Mouse (Mus musculus): ENCODE measurements around the gene Pom121. TPM values are rescaled to one million over a fixed set of nuclear protein-coding genes. Genes with fewer than 3 reads are reported as not detected.

The Pom121 gene
- polyA plus RNA-seq, 1 experiment from 2014 or later, result 23.4 TPM

- Histone ChIP-seq H3K9me3 (replicated peaks) (peaks cover under 1% of the 10 kb centered on the region), H3K27ac (no peak overlapping the region), H3K36me3 (no peaks in the 10 kb centered on the region), H3K4me3 (no peak overlapping the region), H3K27me3 (ENCODE audit: low read depth, poor library complexity, severe bottlenecking) (0 out of 2 replicates have a peak, but pooled peaks cover 2% of the 10 kb centered on the region), H3K4me1 (no peaks in the 10 kb centered on the region)
- 95% methylated on average over 3 of the region's 3 CpGs for WGBS
- no peak for DNase-seq (ENCODE audit: low spot score)
Measured at GRCm38 (mm10) chr5:135362572-135362971, 31.8 kb downstream of the Pom121 start.

- no peaks in the 10 kb centered on the region for H3K4me1 ChIP-seq
- 94% methylated on average over 2 of the region's 2 CpGs for WGBS
- 0 out of 2 replicates have a peak, but pooled peaks cover 2% of the 10 kb centered on the region for H3K27me3 ChIP-seq (ENCODE audit: low read depth, poor library complexity, severe bottlenecking)
- no peak overlapping the region for H3K4me3 ChIP-seq
- no peak for DNase-seq (ENCODE audit: low spot score)
- H3K27ac ChIP-seq, result no peak overlapping the region
- no peaks in the 10 kb centered on the region for H3K36me3 ChIP-seq
- H3K9me3 ChIP-seq (replicated peaks), result peaks cover 2% of the 10 kb centered on the region
Measured at GRCm38 (mm10) chr5:135359772-135360171, 34.6 kb downstream of the Pom121 start.

GRCm38 (mm10) chr5:135357556-135357955 lies 36.8 kb downstream of the Pom121 start:
- peaks cover 2% of the 10 kb centered on the region for H3K9me3 ChIP-seq (replicated peaks)
- WGBS, result 89% methylated on average over 2 of the region's 2 CpGs
- H3K27ac ChIP-seq, result no peak overlapping the region
- peaks cover 6% of the 10 kb centered on the region for H3K4me1 ChIP-seq
- DNase-seq (ENCODE audit: low spot score), result no peak
- no peak overlapping the region for H3K4me3 ChIP-seq
- H3K27me3 ChIP-seq (ENCODE audit: low read depth, poor library complexity, severe bottlenecking), result peaks cover 20% of the 10 kb centered on the region
- H3K36me3 ChIP-seq, result no peaks in the 10 kb centered on the region

GRCm38 (mm10) chr5:135356090-135356489 lies 38.3 kb downstream of the Pom121 start:
- Histone ChIP-seq H3K27ac (no peak overlapping the region), H3K36me3 (no peaks in the 10 kb centered on the region), H3K9me3 (replicated peaks) (peaks cover 2% of the 10 kb centered on the region), H3K4me3 (no peak overlapping the region), H3K4me1 (peaks cover 6% of the 10 kb centered on the region), H3K27me3 (ENCODE audit: low read depth, poor library complexity, severe bottlenecking) (peaks cover 30% of the 10 kb centered on the region)
- WGBS, result 69% methylated on average over 1 of the region's 1 CpGs
- no peak for DNase-seq (ENCODE audit: low spot score)

- 20% methylated on average over 20 of the region's 20 CpGs for WGBS
- H3K4me1 ChIP-seq, result peaks cover 6% of the 10 kb centered on the region
- peaks cover 30% of the 10 kb centered on the region for H3K27me3 ChIP-seq (ENCODE audit: low read depth, poor library complexity, severe bottlenecking)
- peak overlapping the region; percentile 29 for H3K4me3 ChIP-seq
- H3K9me3 ChIP-seq (replicated peaks), result peaks cover 2% of the 10 kb centered on the region
- no peaks in the 10 kb centered on the region for H3K36me3 ChIP-seq
- no peak overlapping the region for H3K27ac ChIP-seq
- peak; percentile 61 for DNase-seq (ENCODE audit: low spot score)
Measured at GRCm38 (mm10) chr5:135353564-135353963, 40.8 kb downstream of the Pom121 start.

GRCm38 (mm10) chr5:135352995-135353394 lies 41.4 kb downstream of the Pom121 start, which contains the start of gene Trim50:
Trim50 (plus strand) TSS chr5:135353295.
- H3K36me3 ChIP-seq, result no peaks in the 10 kb centered on the region
- H3K4me3 ChIP-seq, result peak within 1 kb of the TSS; percentile 29
- H3K9me3 ChIP-seq (replicated peaks), result peaks cover 2% of the 10 kb centered on the region
- WGBS, result 58% methylated on average over 9 of the region's 9 CpGs
- no peak within 1 kb of the TSS for H3K27ac ChIP-seq
- H3K27me3 ChIP-seq (ENCODE audit: low read depth, poor library complexity, severe bottlenecking), result peaks cover 30% of the 10 kb centered on the region
- DNase-seq (ENCODE audit: low spot score), result no peak
- peaks cover 6% of the 10 kb centered on the region for H3K4me1 ChIP-seq

- DNase-seq (ENCODE audit: low spot score), result no peak
- Histone ChIP-seq H3K9me3 (replicated peaks) (no peaks in the 10 kb centered on the region), H3K36me3 (no peaks in the 10 kb centered on the region), H3K4me1 (peaks cover 6% of the 10 kb centered on the region), H3K27ac (no peak overlapping the region), H3K27me3 (ENCODE audit: low read depth, poor library complexity, severe bottlenecking) (peaks cover 30% of the 10 kb centered on the region), H3K4me3 (no peak overlapping the region)
- WGBS, result 87% methylated on average over 13 of the region's 13 CpGs
Measured at GRCm38 (mm10) chr5:135351606-135352005, 42.7 kb downstream of the Pom121 start.

- Histone ChIP-seq H3K9me3 (replicated peaks) (no peaks in the 10 kb centered on the region), H3K4me1 (peaks cover 6% of the 10 kb centered on the region), H3K27me3 (ENCODE audit: low read depth, poor library complexity, severe bottlenecking) (peaks cover 30% of the 10 kb centered on the region), H3K4me3 (no peak within 1 kb of the TSS), H3K27ac (no peak within 1 kb of the TSS), H3K36me3 (no peaks in the 10 kb centered on the region)
- WGBS, result 85% methylated on average over 35 of the region's 35 CpGs
- no peak for DNase-seq (ENCODE audit: low spot score)
Measured at GRCm38 (mm10) chr5:135349862-135350261, 44.5 kb downstream of the Pom121 start, which contains the start of gene Fkbp6. Fkbp6 (minus strand) TSS chr5:135350044.

- Histone ChIP-seq H3K27ac (no peak overlapping the region), H3K4me1 (no peaks in the 10 kb centered on the region), H3K36me3 (no peaks in the 10 kb centered on the region), H3K9me3 (replicated peaks) (no peaks in the 10 kb centered on the region), H3K27me3 (ENCODE audit: low read depth, poor library complexity, severe bottlenecking) (peaks cover 10% of the 10 kb centered on the region; the same call in 1 of the 2 replicates), H3K4me3 (no peak overlapping the region)
- WGBS, result 67% methylated on average over 4 of the region's 4 CpGs
- DNase-seq (ENCODE audit: low spot score), result no peak
Measured at GRCm38 (mm10) chr5:135347511-135348011, 46.8 kb downstream of the Pom121 start.

- Histone ChIP-seq H3K9me3 (replicated peaks) (no peaks in the 10 kb centered on the region), H3K36me3 (no peaks in the 10 kb centered on the region), H3K27me3 (ENCODE audit: low read depth, poor library complexity, severe bottlenecking) (no peaks in the 10 kb centered on the region), H3K4me3 (no peak overlapping the region), H3K27ac (no peak overlapping the region), H3K4me1 (no peaks in the 10 kb centered on the region)
- DNase-seq (ENCODE audit: low spot score), result no peak
- 30% methylated on average over 1 of the region's 1 CpGs for WGBS
Measured at GRCm38 (mm10) chr5:135346430-135346829, 47.9 kb downstream of the Pom121 start.

- no peak overlapping the region for H3K27ac ChIP-seq
- no peaks in the 10 kb centered on the region for H3K27me3 ChIP-seq (ENCODE audit: low read depth, poor library complexity, severe bottlenecking)
- H3K36me3 ChIP-seq, result no peaks in the 10 kb centered on the region
- no peaks in the 10 kb centered on the region for H3K9me3 ChIP-seq (replicated peaks)
- 79% methylated on average over 7 of the region's 7 CpGs for WGBS
- no peak overlapping the region for H3K4me3 ChIP-seq
- DNase-seq (ENCODE audit: low spot score), result no peak
- H3K4me1 ChIP-seq, result no peaks in the 10 kb centered on the region
Measured at GRCm38 (mm10) chr5:135345989-135346388, 48.4 kb downstream of the Pom121 start.

- no peaks in the 10 kb centered on the region for H3K36me3 ChIP-seq
- H3K27me3 ChIP-seq (ENCODE audit: low read depth, poor library complexity, severe bottlenecking), result no peaks in the 10 kb centered on the region
- H3K27ac ChIP-seq, result no peak overlapping the region
- H3K4me3 ChIP-seq, result no peak overlapping the region
- 65% methylated on average over 3 of the region's 3 CpGs for WGBS
- no peaks in the 10 kb centered on the region for H3K9me3 ChIP-seq (replicated peaks)
- no peak for DNase-seq (ENCODE audit: low spot score)
- H3K4me1 ChIP-seq, result no peaks in the 10 kb centered on the region
Measured at GRCm38 (mm10) chr5:135337575-135337974, 56.8 kb downstream of the Pom121 start.

GRCm38 (mm10) chr5:135331161-135331560 lies 63.2 kb downstream of the Pom121 start:
- Histone ChIP-seq H3K27ac (no peak overlapping the region), H3K4me1 (peaks cover 6% of the 10 kb centered on the region; the same call in 1 of the 2 replicates), H3K9me3 (replicated peaks) (no peaks in the 10 kb centered on the region), H3K27me3 (ENCODE audit: low read depth, poor library complexity, severe bottlenecking) (no peaks in the 10 kb centered on the region), H3K36me3 (no peaks in the 10 kb centered on the region), H3K4me3 (no peak overlapping the region)
- 88% methylated on average over 6 of the region's 6 CpGs for WGBS
- peak; percentile 15 for DNase-seq (ENCODE audit: low spot score)

- Histone ChIP-seq H3K36me3 (no peaks in the 10 kb centered on the region), H3K9me3 (replicated peaks) (no peaks in the 10 kb centered on the region), H3K27me3 (ENCODE audit: low read depth, poor library complexity, severe bottlenecking) (no peaks in the 10 kb centered on the region), H3K4me3 (no peak overlapping the region), H3K27ac (no peak overlapping the region), H3K4me1 (peaks cover 8% of the 10 kb centered on the region; the same call in 1 of the 2 replicates)
- WGBS, result 89% methylated on average over 5 of the region's 5 CpGs
- no peak for DNase-seq (ENCODE audit: low spot score)
Measured at GRCm38 (mm10) chr5:135330201-135330600, 64.1 kb downstream of the Pom121 start.
